Mouse (Mus musculus): ENCODE results near the gene Gsto1.

The Gsto1 gene

GRCm38 (mm10) chr19:47888037-47888436 is 33.3 kb downstream of the Gsto1 start:
- in situ Hi-C loops (cut with MseI, MboI), result no loop called here

DNA sequence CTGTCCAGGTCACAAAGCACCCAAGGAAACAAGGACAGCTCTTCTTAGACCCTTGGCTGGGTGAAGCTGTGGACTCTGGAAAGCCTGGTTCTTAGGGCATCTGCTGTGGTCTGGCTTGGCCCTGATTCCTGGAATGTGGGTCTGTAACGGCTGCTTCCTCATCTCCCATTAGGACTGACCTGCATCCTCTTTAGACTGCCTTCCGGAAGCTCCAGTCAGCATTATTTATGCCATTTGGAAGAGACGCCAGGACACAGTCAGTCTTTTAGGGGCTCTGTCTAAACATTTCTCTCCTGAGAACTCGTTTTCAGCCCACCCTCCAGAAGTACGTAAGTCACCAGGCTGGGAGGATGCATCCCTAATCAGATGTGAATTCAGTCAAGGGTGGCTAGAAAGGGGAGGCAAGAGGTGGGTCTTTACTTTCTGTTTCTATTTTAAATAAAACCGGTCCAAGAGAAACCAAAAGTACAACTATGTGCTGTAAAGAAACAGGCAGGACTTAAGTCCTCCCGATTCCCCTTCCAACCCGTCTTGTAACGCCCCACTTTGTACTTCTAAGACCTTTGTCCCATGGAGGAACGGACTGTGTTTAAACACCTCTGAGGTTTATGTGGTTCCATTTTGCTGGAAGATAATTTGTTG is 35.8 kb downstream of the Gsto1 start:
- in situ Hi-C loops (cut with MseI, MboI), result no loop called here

DNA sequence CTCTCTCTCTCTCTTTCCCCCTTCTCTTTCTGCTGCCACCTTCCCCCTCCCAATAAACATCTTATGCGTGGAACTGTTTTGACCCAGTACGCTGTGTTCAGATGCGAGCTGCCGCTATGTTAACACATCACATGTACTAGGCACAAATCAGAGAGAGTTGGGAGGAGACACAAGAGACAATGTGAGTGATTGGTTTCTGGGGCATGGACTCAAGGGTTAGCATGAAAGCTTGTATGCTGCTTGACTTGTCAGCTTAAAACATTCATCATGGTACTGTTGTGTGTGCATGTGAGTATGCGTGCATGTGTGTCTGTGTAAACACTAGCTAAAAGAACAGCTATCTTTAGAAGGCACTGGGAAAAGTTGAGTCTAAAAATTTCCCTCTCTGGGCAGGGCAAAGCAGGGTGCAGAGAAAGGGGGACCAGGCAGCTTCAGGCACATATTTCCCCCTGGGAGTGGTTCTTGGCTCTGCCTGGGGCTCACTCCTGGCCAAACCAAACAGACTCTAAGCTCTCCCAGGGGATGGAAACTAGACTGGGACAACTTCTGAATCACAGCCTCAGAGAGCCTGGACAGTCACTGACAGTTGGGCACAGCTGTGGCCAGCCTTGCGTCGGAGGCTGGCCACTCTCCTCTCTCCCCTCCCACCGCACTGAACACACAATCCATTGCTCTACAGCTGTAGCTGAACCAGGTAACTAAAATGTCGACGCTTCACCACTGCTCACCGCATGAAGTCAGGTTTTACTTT is 37.0 kb downstream of the Gsto1 start:
- in situ Hi-C loops (cut with MseI, MboI), result no loop called here

GRCm38 (mm10) chr19:47893092-47893491 is 38.3 kb downstream of the Gsto1 start:
- in situ Hi-C loops (cut with MseI, MboI), result no loop called here

GRCm38 (mm10) chr19:47898472-47899079 is 43.8 kb downstream of the Gsto1 start:
- in situ Hi-C loops (cut with MseI, MboI), result no loop called here

- in situ Hi-C loops (cut with MseI, MboI), result no loop called here
Observed at GRCm38 (mm10) chr19:47900012-47900411, 45.2 kb downstream of the Gsto1 start.

DNA sequence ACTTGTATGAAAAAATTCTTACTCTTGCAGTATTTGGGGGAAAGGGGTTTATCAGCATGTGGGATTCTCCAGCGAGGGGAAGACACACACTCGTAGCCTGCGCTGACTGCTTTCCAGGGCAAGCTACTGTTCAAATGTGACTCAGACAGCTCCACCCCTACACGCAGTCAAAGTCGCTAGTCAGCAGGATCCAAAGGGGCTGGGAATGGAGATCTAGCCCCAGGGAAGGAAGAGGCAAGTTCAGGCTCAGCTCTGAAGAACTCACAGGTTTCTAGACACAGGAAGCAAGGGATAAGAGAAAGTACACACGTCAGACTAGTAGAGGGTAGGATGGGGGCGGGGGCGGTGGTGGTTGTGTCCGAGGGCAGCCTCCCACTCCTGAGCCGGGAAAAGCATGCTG is 45.8 kb downstream of the Gsto1 start:
- in situ Hi-C loops (cut with MseI, MboI), result no loop called here

DNA sequence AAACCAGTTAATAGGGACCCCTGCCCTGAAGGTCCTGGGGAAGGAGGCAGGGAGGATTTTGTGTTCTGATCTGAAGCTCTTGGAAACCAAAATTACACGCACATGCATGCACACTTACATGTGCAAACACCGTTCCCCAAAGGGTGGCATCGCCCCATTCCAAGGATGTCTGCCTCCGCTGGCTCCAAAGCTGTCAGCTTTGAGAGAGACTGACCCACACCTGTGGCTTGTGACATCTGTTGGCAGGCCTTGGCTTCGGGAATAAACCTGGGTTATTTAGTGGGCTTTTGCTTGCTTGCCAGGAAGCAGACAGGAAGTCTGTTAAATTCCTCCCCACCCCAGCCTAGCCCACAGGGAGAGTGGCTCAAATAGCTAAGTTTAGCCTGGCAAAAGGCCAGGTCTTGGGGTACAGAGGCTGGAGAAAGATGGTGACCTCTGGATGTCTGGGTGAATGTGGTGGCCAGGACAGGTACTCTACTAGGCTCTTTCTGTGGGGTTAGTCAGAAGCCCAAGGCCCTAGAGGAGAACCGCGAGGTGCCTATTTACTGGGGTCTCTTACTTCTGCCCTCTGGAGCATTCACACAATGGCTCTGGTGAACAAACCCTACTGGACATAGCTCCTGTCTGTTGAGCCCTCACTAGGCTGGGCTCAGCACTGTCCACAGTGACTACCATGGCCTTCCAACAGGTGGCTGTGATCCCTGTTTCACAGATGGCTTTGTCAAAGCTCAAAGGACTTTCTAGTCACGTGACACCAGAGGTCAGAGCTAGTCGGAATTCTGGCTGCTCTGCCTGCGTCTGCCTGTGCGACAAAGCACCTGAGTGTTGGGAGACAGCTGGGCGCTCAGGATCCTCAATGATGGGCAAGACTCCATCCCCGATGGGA is 47.8 kb downstream of the Gsto1 start:
- in situ Hi-C loops (cut with MseI, MboI), result no loop called here

GRCm38 (mm10) chr19:47903679-47904078 is 48.9 kb downstream of the Gsto1 start:
- in situ Hi-C loops (cut with MseI, MboI), result no loop called here

DNA sequence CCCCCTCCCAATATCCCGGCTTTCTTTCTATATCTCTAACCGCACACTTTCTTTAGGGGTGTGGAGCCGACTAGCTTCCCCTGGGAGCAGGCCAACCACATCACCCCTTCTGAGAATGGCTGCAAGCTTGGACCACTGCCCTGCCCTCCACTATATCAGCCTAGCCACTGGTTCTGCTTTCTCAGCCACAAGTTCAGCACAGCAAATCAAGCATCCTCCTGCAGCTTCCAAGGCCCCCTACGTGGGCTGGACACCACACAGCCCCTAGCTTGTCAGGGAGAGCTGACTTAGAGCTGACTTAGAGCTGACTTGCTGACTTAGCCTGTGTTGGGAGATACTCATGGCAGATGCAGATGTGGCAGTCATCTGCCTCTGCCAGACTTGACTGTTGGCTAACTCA is 50.3 kb downstream of the Gsto1 start:
- in situ Hi-C loops (cut with MseI, MboI), result no loop called here

DNA sequence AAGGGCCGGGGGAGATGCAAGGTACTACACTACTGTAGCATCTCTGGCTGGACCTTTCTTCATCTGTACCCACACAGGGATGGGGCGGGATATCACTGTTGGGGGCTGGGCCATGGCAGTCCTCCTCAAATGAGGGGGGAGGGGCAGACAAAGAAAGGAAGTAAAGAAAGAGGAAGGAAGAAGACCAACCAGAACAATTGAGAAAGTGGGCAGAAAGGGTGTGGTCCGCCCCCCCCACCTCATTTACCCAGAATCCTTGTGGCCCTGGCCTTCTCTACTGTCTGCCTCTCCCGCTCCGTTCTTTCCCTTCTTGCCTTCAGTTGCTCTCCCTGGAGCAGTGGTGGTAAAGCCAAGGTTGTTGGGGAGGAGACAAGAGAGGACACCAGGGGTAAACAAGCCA is 50.8 kb downstream of the Gsto1 start:
- in situ Hi-C loops (cut with MseI, MboI), result no loop called here

GRCm38 (mm10) chr19:47907596-47907995 is 52.8 kb downstream of the Gsto1 start:
- in situ Hi-C loops (cut with MseI, MboI), result no loop called here

DNA sequence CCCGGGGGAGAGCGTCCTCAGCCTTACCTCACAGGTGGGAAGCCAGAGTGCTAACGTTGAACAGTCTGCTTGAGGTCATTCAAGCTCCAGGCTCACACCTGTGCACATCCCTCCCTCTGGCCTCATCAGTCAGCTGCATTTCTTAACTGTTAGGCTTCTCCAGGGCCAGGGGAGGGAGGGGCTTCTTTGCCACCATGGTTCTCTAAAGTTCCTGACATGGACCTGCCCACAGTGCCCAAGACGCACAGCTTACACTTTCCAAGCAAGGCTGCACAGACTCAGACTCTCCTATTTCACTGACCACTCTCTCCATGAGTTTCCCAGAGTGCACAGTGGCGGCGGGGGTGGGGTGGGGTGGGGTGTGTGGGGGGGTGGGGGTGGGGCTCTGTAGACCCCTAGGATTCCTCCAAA is 54.2 kb downstream of the Gsto1 start:
- in situ Hi-C loops (cut with MseI, MboI), result no loop called here

- in situ Hi-C loops (cut with MseI, MboI), result no loop called here
Observed at GRCm38 (mm10) chr19:47909387-47910116, 54.8 kb downstream of the Gsto1 start.

DNA sequence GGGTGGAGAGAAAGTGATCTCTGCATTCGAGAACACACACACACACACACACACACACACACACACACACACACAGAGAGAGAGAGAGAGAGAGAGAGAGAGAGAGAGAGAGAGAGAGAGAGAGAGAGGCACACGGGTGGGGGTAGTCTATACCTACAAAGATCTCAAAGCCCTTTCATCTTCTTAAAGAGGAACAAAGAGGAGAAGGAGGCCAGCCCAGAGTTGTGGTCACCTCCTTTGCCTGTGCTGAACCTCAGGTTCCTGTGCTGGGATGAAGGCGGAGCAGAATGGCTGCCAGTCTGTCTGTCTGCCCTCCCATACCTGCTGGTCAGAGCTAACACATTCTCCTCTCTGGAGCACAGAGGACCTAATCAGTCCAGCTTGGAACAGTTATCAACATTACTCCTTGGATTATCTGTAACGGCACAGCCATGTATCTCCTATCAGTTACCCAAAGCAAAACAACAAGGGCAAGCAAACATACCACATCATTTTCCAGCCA is 55.4 kb downstream of the Gsto1 start:
- in situ Hi-C loops (cut with MseI, MboI), result no loop called here

- in situ Hi-C loops (cut with MseI, MboI), result no loop called here
Observed at GRCm38 (mm10) chr19:47910751-47911150, 56.0 kb downstream of the Gsto1 start.

- in situ Hi-C loops (cut with MseI, MboI), result no loop called here
Observed at GRCm38 (mm10) chr19:47913344-47913743, 58.6 kb downstream of the Gsto1 start.

DNA sequence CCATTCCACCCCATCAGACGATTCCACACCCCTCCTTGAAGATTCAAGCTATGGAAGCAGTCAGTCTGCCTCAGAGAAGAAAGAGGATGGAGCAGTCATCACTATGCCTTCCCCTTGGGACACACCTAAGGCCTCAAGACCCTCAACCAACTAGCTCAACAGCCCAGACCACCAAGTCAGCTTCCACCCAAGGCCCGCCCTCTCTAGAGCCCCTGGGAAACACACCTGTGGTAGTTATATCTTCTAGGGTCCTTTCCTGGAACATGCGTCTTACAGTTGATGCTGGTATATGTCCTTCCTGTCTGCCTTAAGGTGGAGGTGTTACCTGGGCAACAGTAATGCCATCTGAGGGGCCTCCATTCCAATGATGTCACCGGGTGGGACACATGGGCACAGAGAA is 59.4 kb downstream of the Gsto1 start:
- in situ Hi-C loops (cut with MseI, MboI), result no loop called here

Data from mouse trophoblast stem cell (cell line).